Mouse (Mus musculus): ENCODE measurements around the gene Pdzk1. TPM values are rescaled to one million over a fixed set of nuclear protein-coding genes. Genes with fewer than 3 reads are reported as not detected.

Pdzk1 gene
- polyA plus RNA-seq, 1 experiment from 2014 or later = 0.06 TPM

DNA sequence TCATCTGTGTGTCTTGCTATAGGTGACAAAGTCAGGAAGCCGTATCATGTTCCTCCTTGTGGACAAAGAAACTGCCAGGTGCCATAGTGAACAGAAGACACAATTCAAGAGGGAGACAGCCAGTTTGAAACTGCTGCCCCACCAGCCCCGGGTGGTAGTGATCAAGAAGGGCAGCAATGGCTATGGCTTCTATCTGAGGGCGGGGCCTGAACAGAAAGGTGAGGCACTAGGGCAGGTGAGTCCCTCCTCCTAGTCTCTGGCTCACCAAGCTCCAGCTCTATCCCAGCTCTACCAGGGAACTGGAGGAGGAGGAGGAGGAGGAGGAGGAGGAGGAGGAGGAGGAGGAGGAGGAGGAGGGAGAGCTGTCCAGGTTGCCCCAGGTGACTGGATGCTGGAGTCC, 26.7 kb downstream of the Pdzk1 start:
- no peak for TF ChIP-seq EP300 (IDR thresholded peaks at IDR 0.05)
- TF ChIP-seq CTCF (IDR thresholded peaks at IDR 0.05) = no peak
- Histone ChIP-seq H3K4me2 (replicated peaks; ENCODE audit: low read depth, low read length) (no peak overlapping the region), H3K27ac (ENCODE audit: low read length) (no peak overlapping the region), H3K4me3 (ENCODE audit: low read depth, low read length) (no peak overlapping the region), H3K4me1 (ENCODE audit: insufficient read depth, low read depth, low read length) (no peaks in the 10 kb centered on the region), H3K9me3 (ENCODE audit: low read length) (no peaks in the 10 kb centered on the region), H3K27me3 (replicated peaks; ENCODE audit: insufficient read depth, low read length) (no peaks in the 10 kb centered on the region), H3K9ac (replicated peaks; ENCODE audit: low read depth) (no peak overlapping the region), H3K36me3 (ENCODE audit: insufficient read depth, low read length) (no peaks in the 10 kb centered on the region)
- DNase-seq (ENCODE audit: low spot score) (no peak), ATAC-seq (no peak)
- 74% methylated on average over 3 of the region's 3 CpGs for WGBS

DNA sequence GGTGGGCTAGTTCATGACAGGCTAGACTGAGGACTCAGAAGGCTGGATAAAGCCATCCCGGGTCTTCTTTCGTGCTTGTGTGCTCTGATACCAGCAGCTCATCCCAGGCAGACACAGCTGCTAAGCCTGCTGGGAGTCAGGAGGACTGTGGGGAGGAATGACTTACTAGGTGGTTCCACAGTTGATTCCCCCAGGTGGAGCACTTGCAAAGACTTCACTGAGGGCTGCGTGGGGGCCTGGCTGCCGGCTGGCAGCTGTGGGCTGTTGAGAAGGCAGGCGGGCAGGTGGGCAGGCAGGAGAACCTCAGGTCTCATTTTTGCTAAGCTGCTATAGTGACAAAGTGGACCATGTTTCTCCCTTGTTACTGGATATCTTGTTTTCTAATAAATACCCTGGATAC, 31.4 kb downstream of the Pdzk1 start:
- Histone ChIP-seq H3K9ac (replicated peaks; ENCODE audit: low read depth) (no peak overlapping the region), H3K4me2 (replicated peaks; ENCODE audit: low read depth, low read length) (no peak overlapping the region), H3K4me3 (ENCODE audit: low read depth, low read length) (no peak overlapping the region), H3K27ac (ENCODE audit: low read length) (no peak overlapping the region), H3K27me3 (replicated peaks; ENCODE audit: insufficient read depth, low read length) (no peaks in the 10 kb centered on the region), H3K4me1 (ENCODE audit: insufficient read depth, low read depth, low read length) (no peaks in the 10 kb centered on the region), H3K36me3 (ENCODE audit: insufficient read depth, low read length) (no peaks in the 10 kb centered on the region), H3K9me3 (ENCODE audit: low read length) (no peaks in the 10 kb centered on the region)
- ATAC-seq = no peak
- WGBS = 90% methylated on average over 5 of the region's 5 CpGs
- TF ChIP-seq EP300 (IDR thresholded peaks at IDR 0.05) (no peak), CTCF (IDR thresholded peaks at IDR 0.05) (no peak)
- DNase-seq (ENCODE audit: low spot score) = no peak

DNA sequence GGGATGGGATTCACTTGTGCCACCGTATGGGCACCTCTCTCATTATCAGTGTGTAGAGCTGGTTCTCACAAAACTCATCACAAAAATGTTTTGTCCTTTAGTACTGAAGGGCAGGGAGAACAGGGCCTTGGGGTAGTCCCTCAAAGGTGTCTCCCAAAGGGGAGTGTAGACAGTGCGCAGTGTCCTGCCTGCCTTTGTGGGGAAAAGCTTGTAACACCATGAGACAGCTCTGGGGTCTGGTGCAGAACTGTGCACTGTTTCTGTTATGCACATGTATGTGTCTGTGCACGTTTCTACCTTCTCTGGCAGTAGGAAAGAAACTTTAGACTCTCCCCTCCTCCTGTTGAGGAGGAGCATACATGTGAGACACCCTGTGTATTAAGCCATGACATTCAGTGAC, 38.8 kb downstream of the Pdzk1 start:
- Histone ChIP-seq H3K4me1 (ENCODE audit: insufficient read depth, low read depth, low read length) (no peaks in the 10 kb centered on the region), H3K9me3 (ENCODE audit: low read length) (no peaks in the 10 kb centered on the region), H3K9ac (replicated peaks; ENCODE audit: low read depth) (no peak overlapping the region), H3K4me2 (replicated peaks; ENCODE audit: low read depth, low read length) (no peak overlapping the region), H3K4me3 (ENCODE audit: low read depth, low read length) (no peak overlapping the region), H3K36me3 (ENCODE audit: insufficient read depth, low read length) (peaks cover 12% of the 10 kb centered on the region), H3K27me3 (replicated peaks; ENCODE audit: insufficient read depth, low read length) (no peaks in the 10 kb centered on the region), H3K27ac (ENCODE audit: low read length) (no peak overlapping the region)
- 82% methylated on average over 3 of the region's 3 CpGs for WGBS
- DNase-seq (ENCODE audit: low spot score) (no peak), ATAC-seq (no peak)
- TF ChIP-seq CTCF (IDR thresholded peaks at IDR 0.05) (no peak), EP300 (IDR thresholded peaks at IDR 0.05) (no peak)

DNA sequence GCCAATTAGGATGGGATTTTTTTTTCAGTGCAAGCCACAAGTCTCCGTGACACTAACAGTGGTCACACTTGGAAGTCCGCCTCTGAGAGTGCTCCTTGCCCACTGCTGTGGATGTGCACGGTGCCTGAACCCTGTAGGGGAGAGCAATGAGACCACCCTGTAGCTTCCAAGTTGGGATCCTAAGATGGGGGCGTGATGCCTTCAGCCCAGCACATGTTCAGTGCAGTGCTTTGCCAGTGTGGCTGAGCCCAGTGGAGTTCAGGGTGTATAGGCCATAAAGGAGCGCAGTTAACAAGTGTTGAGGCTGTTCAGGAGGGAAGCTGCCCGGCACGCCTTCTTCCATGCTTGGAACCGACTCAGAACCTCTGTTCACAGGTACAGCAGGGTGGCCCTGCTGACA, 39.5 kb downstream of the Pdzk1 start:
- Histone ChIP-seq H3K9ac (replicated peaks; ENCODE audit: low read depth) (no peak overlapping the region), H3K4me3 (ENCODE audit: low read depth, low read length) (no peak overlapping the region), H3K27me3 (replicated peaks; ENCODE audit: insufficient read depth, low read length) (no peaks in the 10 kb centered on the region), H3K4me2 (replicated peaks; ENCODE audit: low read depth, low read length) (no peak overlapping the region), H3K9me3 (ENCODE audit: low read length) (no peaks in the 10 kb centered on the region), H3K27ac (ENCODE audit: low read length) (no peak overlapping the region), H3K4me1 (ENCODE audit: insufficient read depth, low read depth, low read length) (no peaks in the 10 kb centered on the region), H3K36me3 (ENCODE audit: insufficient read depth, low read length) (peaks cover 12% of the 10 kb centered on the region)
- no peak for DNase-seq (ENCODE audit: low spot score)
- ATAC-seq = no peak
- 90% methylated on average over 8 of the region's 8 CpGs for WGBS
- no peak for TF ChIP-seq EP300 (IDR thresholded peaks at IDR 0.05)
- no peak for TF ChIP-seq CTCF (IDR thresholded peaks at IDR 0.05)

DNA sequence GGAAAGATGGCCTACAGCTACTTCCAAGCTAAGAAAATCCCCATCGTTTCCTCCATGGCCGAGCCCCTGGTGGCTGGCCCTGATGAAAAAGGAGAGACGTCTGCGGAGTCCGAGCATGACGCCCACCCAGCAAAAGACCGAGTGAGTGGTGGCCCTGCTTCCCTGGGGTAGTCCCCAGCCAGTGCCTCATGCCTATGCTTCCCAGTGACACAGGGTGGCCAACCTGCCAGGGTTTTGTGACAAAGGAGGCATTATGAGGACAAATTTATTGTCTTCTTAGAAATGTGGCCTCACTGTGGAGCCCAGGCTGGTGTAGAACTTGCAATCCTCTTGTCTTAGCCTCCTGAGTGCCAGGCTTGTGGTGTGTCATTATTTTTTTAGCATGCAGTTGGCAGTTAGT, 40.0 kb downstream of the Pdzk1 start:
- DNase-seq (ENCODE audit: low spot score) (no peak), ATAC-seq (no peak)
- H3K9ac ChIP-seq (replicated peaks; ENCODE audit: low read depth) = no peak overlapping the region
- no peak overlapping the region for H3K4me2 ChIP-seq (replicated peaks; ENCODE audit: low read depth, low read length)
- WGBS = 95% methylated on average over 7 of the region's 7 CpGs
- peaks cover 16% of the 10 kb centered on the region for H3K36me3 ChIP-seq (ENCODE audit: insufficient read depth, low read length)
- H3K9me3 ChIP-seq (ENCODE audit: low read length) = no peaks in the 10 kb centered on the region
- TF ChIP-seq EP300 (IDR thresholded peaks at IDR 0.05) = no peak
- TF ChIP-seq CTCF (IDR thresholded peaks at IDR 0.05) = no peak
- H3K27ac ChIP-seq (ENCODE audit: low read length) = no peak overlapping the region
- no peaks in the 10 kb centered on the region for H3K4me1 ChIP-seq (ENCODE audit: insufficient read depth, low read depth, low read length)
- no peaks in the 10 kb centered on the region for H3K27me3 ChIP-seq (replicated peaks; ENCODE audit: insufficient read depth, low read length)
- H3K4me3 ChIP-seq (ENCODE audit: low read depth, low read length) = no peak overlapping the region

DNA sequence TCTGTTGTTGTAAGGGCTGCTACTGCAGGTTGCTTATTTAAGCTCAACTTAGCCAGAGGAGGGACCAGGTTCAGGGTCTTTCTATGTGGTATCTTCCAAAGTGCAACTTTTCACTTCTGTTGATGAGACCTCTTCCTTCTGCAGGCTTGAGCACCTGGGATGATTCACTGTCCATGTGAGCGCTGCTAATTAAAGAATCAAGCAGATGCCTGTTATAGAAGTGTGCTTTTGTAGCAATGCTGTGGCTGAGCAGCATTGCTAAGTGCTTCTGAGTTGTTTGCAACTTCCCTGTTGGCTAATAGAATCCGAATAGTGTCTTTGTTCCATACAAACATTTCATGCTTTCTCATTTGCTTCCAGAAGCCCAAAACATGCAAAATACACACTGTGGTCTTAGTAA, 41.2 kb downstream of the Pdzk1 start:
- H3K4me2 ChIP-seq (replicated peaks; ENCODE audit: low read depth, low read length) = no peak overlapping the region
- no peak for TF ChIP-seq EP300 (IDR thresholded peaks at IDR 0.05)
- no peak for TF ChIP-seq CTCF (IDR thresholded peaks at IDR 0.05)
- peaks cover 21% of the 10 kb centered on the region for H3K36me3 ChIP-seq (ENCODE audit: insufficient read depth, low read length)
- no peak overlapping the region for H3K4me3 ChIP-seq (ENCODE audit: low read depth, low read length)
- DNase-seq (ENCODE audit: low spot score) = no peak
- no peaks in the 10 kb centered on the region for H3K9me3 ChIP-seq (ENCODE audit: low read length)
- H3K27me3 ChIP-seq (replicated peaks; ENCODE audit: insufficient read depth, low read length) = no peaks in the 10 kb centered on the region
- H3K27ac ChIP-seq (ENCODE audit: low read length) = no peak overlapping the region
- H3K9ac ChIP-seq (replicated peaks; ENCODE audit: low read depth) = no peak overlapping the region
- WGBS = 92% methylated on average over 2 of the region's 2 CpGs
- no peaks in the 10 kb centered on the region for H3K4me1 ChIP-seq (ENCODE audit: insufficient read depth, low read depth, low read length)
- no peak for ATAC-seq

DNA sequence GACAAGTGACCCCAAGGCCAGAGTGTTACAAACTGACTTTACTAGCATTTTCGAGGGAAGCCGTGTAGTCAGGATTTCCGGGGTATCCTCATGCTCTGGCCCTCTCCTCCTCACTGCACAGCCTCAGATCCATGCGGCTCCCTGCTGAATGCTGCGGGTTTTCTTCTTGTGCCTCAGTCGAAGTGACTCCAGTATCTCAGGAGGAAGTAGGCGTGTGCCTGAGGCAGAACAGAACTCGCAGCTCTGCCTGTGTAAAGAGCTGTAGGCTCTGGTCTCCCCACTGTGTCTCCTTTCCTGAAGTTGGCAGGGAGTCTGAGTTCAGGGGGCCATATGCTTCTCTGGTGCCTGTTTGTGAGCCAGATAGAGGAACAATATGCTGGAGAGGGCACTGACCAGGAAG, 42.0 kb downstream of the Pdzk1 start:
- ATAC-seq (no peak), DNase-seq (ENCODE audit: low spot score) (no peak)
- Histone ChIP-seq H3K4me3 (ENCODE audit: low read depth, low read length) (no peak overlapping the region), H3K27ac (ENCODE audit: low read length) (no peak overlapping the region), H3K4me2 (replicated peaks; ENCODE audit: low read depth, low read length) (no peak overlapping the region), H3K9ac (replicated peaks; ENCODE audit: low read depth) (no peak overlapping the region), H3K27me3 (replicated peaks; ENCODE audit: insufficient read depth, low read length) (no peaks in the 10 kb centered on the region), H3K36me3 (ENCODE audit: insufficient read depth, low read length) (peaks cover 21% of the 10 kb centered on the region), H3K4me1 (ENCODE audit: insufficient read depth, low read depth, low read length) (no peaks in the 10 kb centered on the region), H3K9me3 (ENCODE audit: low read length) (no peaks in the 10 kb centered on the region)
- 87% methylated on average over 8 of the region's 8 CpGs for WGBS
- TF ChIP-seq EP300 (IDR thresholded peaks at IDR 0.05) (no peak), CTCF (IDR thresholded peaks at IDR 0.05) (no peak)
